Mouse (Mus musculus) lung, postnatal 0 days (tissue): ENCODE results near the gene Lrrc10. TPM values are rescaled to one million over a fixed set of nuclear protein-coding genes. Genes with fewer than 3 reads are reported as not detected.

Experiments
- ATAC-seq: fragments of 200-750 bp; cut with Nextera tagmentation; 2 replicates; pipeline ENCODE4 v1.8.0; 2017; ENCODE audit warnings: moderate library complexity
- DNase-seq: peaks from one replicate; pipeline ENCODE4 v3.0.0-alpha.2; 2016; ENCODE audit warnings: low spot score
- H3K27ac ChIP-seq: fragments of 300-500 bp; sonication (generic); 2 replicates; pipeline ENCODE4 v1.5.1; 2014; ENCODE audit warnings: antibody characterized with exemption, mild to moderate bottlenecking, low read length, mixed read lengths
- H3K27me3 ChIP-seq: fragments of 300-500 bp; sonication (generic); replicated peaks from 2 replicates; pipeline ENCODE4 v1.6.1; 2014; ENCODE audit warnings: low read length, mixed read lengths; ENCODE audit not compliant: insufficient read depth
- H3K36me3 ChIP-seq: fragments of 300-500 bp; sonication (generic); 2 replicates; pipeline ENCODE4 v1.6.1; 2014; ENCODE audit warnings: low read length, mixed read lengths; ENCODE audit not compliant: insufficient read depth
- H3K4me1 ChIP-seq: fragments of 300-500 bp; sonication (generic); 2 replicates; pipeline ENCODE4 v1.6.1; 2014; ENCODE audit warnings: antibody characterized with exemption, low read depth, low read length, mixed read lengths; ENCODE audit not compliant: insufficient read depth
- H3K4me2 ChIP-seq: fragments of 300-500 bp; sonication (generic); replicated peaks from 2 replicates; pipeline ENCODE4 v1.6.1; 2014; ENCODE audit warnings: low read depth, mild to moderate bottlenecking, low read length, moderate library complexity, mixed read lengths
- H3K4me3 ChIP-seq: fragments of 300-500 bp; sonication (generic); 2 replicates; pipeline ENCODE4 v1.5.1; 2014; ENCODE audit warnings: low read depth, low read length
- H3K9ac ChIP-seq: fragments of 300-500 bp; sonication (generic); replicated peaks from 2 replicates; pipeline ENCODE4 v1.6.1; 2014; ENCODE audit warnings: low read depth, mild to moderate bottlenecking
- H3K9me3 ChIP-seq: fragments of 300-500 bp; sonication (generic); 2 replicates; pipeline ENCODE4 v1.6.1; 2016; ENCODE audit warnings: low read length, mixed read lengths
- CTCF ChIP-seq: IDR thresholded peaks from 2 replicates; pipeline ENCODE4 v1.5.1; 2016; ENCODE audit warnings: antibody characterized with exemption, mild to moderate bottlenecking
- EP300 ChIP-seq: IDR thresholded peaks from 2 replicates; pipeline ENCODE4 v1.6.1; 2016; ENCODE audit warnings: antibody characterized with exemption, mild to moderate bottlenecking, control low read depth
- WGBS: fragments of 180-500 bp; shearing (Covaris S2); extraction: QIAGEN DNeasy Blood & Tissue Kit; methylation state at CpG from one replicate; pipeline ENCODE4 v1.1.7; 2014; 5-methylcytosine and 5-hydroxymethylcytosine counted together
- polyA plus RNA-seq: library from polyadenylated mRNA; unstranded; fragments of >200 nt; fragmentation: Nextera tagmentation; extraction: Ambion mirVana; gene quantifications from 2 replicates; pipeline ENCODE4 v1.2.1, GENCODE M21; 2015

Lrrc10 gene
- polyA plus RNA-seq, 1 experiment from 2014 or later = 0.45 TPM

GRCm38 (mm10) chr10:117096096-117096495 is 51.0 kb downstream of the Lrrc10 start:
- DNase-seq = no peak
- 85% methylated on average over 6 of the region's 6 CpGs for WGBS
- no peak for ATAC-seq
- Histone ChIP-seq H3K27ac (no peak overlapping the region), H3K9me3 (no peaks in the 10 kb centered on the region), H3K4me3 (no peak overlapping the region), H3K9ac (no peak overlapping the region), H3K27me3 (no peaks in the 10 kb centered on the region), H3K4me2 (no peak overlapping the region), H3K36me3 (no peaks in the 10 kb centered on the region; the same call in 1 of the 2 replicates), H3K4me1 (no peaks in the 10 kb centered on the region)
- TF ChIP-seq EP300 (no peak), CTCF (no peak)

Other genes with a start within 250 kb of the Lrrc10 start
- not detected in 2 replicates for gene Myrfl, start 148.4 kb upstream of the Lrrc10 start, polyA plus RNA-seq
- 29.5 and 34.2 TPM in 2 replicates for gene Rab3ip, start 94.6 kb upstream of the Lrrc10 start, polyA plus RNA-seq
- gene Gm10271, start 72.7 kb upstream of the Lrrc10 start, polyA plus RNA-seq = not detected in 2 replicates
- gene Best3, start 59.0 kb upstream of the Lrrc10 start, polyA plus RNA-seq = 0.15 and 0.43 TPM in 2 replicates
- gene Cct2, start 18.5 kb downstream of the Lrrc10 start, polyA plus RNA-seq = 107 and 109 TPM in 2 replicates
- gene Frs2, start 103.2 kb downstream of the Lrrc10 start, polyA plus RNA-seq = 18.8 and 21.9 TPM in 2 replicates
- gene Yeats4, start 179.2 kb downstream of the Lrrc10 start, polyA plus RNA-seq = 49.7 and 52.8 TPM in 2 replicates
- gene 9530003J23Rik, start 193.4 kb downstream of the Lrrc10 start, polyA plus RNA-seq = 3.3 and 4.1 TPM in 2 replicates
- 2,893 and 3,526 TPM in 2 replicates for gene Lyz2, start 237.0 kb downstream of the Lrrc10 start, polyA plus RNA-seq
- 2,166 and 3,269 TPM in 2 replicates for gene Lyz1, start 247.5 kb downstream of the Lrrc10 start, polyA plus RNA-seq